Mouse (Mus musculus) limb, embryonic 12.5 days (tissue): ENCODE measurements around the gene Myo1a. TPM values are rescaled to one million over a fixed set of nuclear protein-coding genes. Genes with fewer than 3 reads are reported as not detected.
"Not testable (repeated sequence)": the region's sequence is repeated elsewhere in the genome, so short reads cannot be mapped to it uniquely, and the experiment has no call there.

Experiments
- ATAC-seq: fragments of 200-750 bp; cut with Nextera tagmentation; 2 replicates; pipeline ENCODE4 v1.8.0; 2017; ENCODE audit warnings: low read depth, moderate TSS enrichment; ENCODE audit not compliant: insufficient number of reproducible peaks, insufficient read depth, low FRiP score, low TSS enrichment
- H3K27ac ChIP-seq: fragments of 300-500 bp; sonication (generic); 2 replicates; pipeline ENCODE4 v1.5.1; 2016; ENCODE audit warnings: mild to moderate bottlenecking, moderate library complexity
- H3K27me3 ChIP-seq: fragments of 300-500 bp; sonication (generic); 2 replicates; pipeline ENCODE4 v1.6.1; 2016; ENCODE audit warnings: mild to moderate bottlenecking, moderate library complexity
- H3K36me3 ChIP-seq: fragments of 300-500 bp; sonication (generic); 2 replicates; pipeline ENCODE4 v1.6.1; 2016; ENCODE audit warnings: mild to moderate bottlenecking, moderate library complexity
- H3K4me1 ChIP-seq: fragments of 300-500 bp; sonication (generic); replicated peaks from 2 replicates; pipeline ENCODE4 v1.6.1; 2016
- H3K4me2 ChIP-seq: fragments of 300-500 bp; sonication (generic); 2 replicates; pipeline ENCODE4 v1.6.1; 2016; ENCODE audit warnings: mild to moderate bottlenecking, moderate library complexity
- H3K4me3 ChIP-seq: fragments of 300-500 bp; sonication (generic); replicated peaks from 2 replicates; pipeline ENCODE4 v1.5.1; 2016; ENCODE audit warnings: mild to moderate bottlenecking
- H3K9ac ChIP-seq: fragments of 300-500 bp; sonication (generic); replicated peaks from 2 replicates; pipeline ENCODE4 v1.6.1; 2016; ENCODE audit warnings: mild to moderate bottlenecking, moderate library complexity
- H3K9me3 ChIP-seq: fragments of 300-500 bp; sonication (generic); 2 replicates; pipeline ENCODE4 v1.6.1; 2016; ENCODE audit warnings: mild to moderate bottlenecking, moderate library complexity
- WGBS: fragments of 180-500 bp; shearing (Covaris S2); methylation state at CpG from one replicate; pipeline ENCODE4 v1.1.7; 2016; 5-methylcytosine and 5-hydroxymethylcytosine counted together
- polyA plus RNA-seq: library from polyadenylated mRNA; unstranded; fragments of >200 nt; fragmentation: Nextera tagmentation; extraction: Ambion mirVana; gene quantifications from 2 replicates; pipeline ENCODE4 v1.2.1, GENCODE M21; 2016

Gene Myo1a
- polyA plus RNA-seq, 1 experiment from 2014 or later = 0.59 TPM

DNA sequence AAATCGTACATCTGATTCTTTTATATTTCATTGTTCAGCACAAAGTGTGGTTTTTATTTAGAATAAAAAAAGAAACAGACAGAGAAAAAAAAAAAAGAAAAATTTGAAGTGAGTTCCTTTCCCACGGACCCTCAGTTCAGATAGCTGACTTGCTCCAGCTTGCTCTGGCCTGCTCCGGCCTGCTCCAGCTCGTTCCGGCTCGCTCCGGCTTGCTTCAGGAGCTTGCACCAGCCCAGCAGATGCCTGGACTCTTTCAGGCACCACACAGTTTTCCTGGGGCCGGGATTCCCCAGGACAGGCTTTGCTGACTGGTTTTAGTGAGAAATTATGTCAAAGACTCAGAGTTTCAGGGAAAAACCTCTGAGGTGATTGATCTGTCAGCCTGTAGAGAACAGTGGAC lies 42.3 kb downstream of the Myo1a start:
- Histone ChIP-seq H3K27ac (no peak overlapping the region), H3K4me1 (peaks cover 10% of the 10 kb centered on the region), H3K4me2 (no peak overlapping the region), H3K27me3 (peaks cover 3% of the 10 kb centered on the region; the same call in 1 of the 2 replicates), H3K4me3 (no peak overlapping the region), H3K9me3 (no peaks in the 10 kb centered on the region), H3K9ac (no peak overlapping the region), H3K36me3 (peaks cover 68% of the 10 kb centered on the region)
- 94% methylated on average over 8 of the region's 8 CpGs for WGBS
- ATAC-seq = no peak

DNA sequence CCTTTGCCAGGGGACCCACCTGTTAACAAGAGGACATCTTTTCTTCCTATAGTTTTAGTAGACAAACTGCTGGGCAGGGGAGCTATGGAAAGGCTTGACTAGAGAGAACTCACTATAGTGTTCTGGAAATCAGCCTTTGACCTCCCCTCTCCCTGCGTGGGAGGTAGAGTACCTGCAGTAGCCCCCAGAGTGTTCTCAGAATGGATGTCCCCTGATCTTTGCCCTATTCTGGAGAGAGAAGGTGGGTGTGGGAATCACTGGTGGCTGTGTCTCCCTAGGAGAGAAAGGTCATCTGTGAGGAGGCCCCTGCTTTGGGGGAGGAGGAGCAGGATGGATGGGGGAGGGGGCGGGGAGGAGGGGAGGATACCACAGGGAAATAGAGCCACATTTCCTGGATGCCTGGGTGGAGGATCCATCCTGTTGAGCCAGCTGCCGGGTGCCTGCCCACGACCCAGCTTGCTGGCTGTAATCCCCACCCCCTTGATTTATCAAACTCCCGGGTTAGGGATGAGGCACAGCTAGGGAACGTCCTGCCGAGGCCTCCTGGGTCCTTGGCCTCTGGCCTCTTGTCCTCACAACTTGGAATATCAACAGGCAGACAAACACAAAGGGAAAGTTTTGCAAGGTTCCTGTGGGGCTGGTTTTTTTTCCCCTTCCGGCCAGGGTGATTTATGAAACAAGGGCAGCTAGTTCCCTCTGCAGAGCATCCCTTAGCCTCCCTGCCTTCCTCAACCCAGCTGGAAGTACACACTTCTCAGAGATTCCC lies 44.1 kb downstream of the Myo1a start:
- H3K4me1 ChIP-seq = peaks cover 10% of the 10 kb centered on the region
- peaks cover 50% of the 10 kb centered on the region for H3K36me3 ChIP-seq
- no peak for ATAC-seq
- 13% methylated on average over 8 of the region's 8 CpGs for WGBS
- H3K4me3 ChIP-seq = no peak overlapping the region
- H3K9me3 ChIP-seq = no peaks in the 10 kb centered on the region
- no peak overlapping the region for H3K27ac ChIP-seq
- no peak overlapping the region for H3K9ac ChIP-seq
- peaks cover 3% of the 10 kb centered on the region; the same call in 1 of the 2 replicates for H3K27me3 ChIP-seq
- H3K4me2 ChIP-seq = peak overlapping the region; percentile 46; the same call in 1 of the 2 replicates

DNA sequence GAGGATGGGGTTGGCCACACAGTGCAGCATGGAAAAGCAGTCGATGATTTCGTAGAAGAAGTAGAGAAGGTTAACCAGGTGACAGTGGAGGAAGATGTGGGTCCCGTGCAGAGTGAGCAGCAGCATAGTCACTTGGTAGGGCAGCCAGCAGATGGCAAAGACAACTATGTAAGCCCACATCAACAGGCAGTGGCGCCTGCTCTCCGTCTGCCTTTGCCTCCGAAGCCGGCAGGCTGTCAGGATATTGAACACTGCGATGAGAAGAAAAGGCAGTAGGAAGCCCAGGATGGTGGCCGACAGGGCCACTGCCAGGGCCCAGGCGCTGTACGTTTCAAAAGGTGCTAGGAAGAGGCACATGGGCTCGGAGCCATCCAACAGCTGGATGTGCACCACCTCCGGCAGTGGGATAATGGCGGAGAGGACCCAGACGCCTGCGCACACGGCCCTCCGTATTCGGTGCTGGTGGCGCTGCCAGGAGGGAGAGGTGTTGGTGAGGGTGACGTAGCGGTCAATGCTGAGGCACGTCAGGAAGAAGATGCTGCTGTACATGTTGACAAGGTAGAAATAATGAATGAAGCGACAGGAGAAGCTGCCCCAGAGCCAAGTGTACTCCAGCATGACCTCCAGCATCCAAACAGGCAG lies 45.3 kb downstream of the Myo1a start:
- Histone ChIP-seq H3K4me1 (peaks cover 10% of the 10 kb centered on the region), H3K9me3 (no peaks in the 10 kb centered on the region), H3K36me3 (peaks cover 38% of the 10 kb centered on the region), H3K9ac (no peak overlapping the region), H3K4me3 (0 out of 2 replicates have a peak overlapping the region, but pooled peaks have one; percentile 17), H3K27me3 (peaks cover 3% of the 10 kb centered on the region; the same call in 1 of the 2 replicates), H3K4me2 (peak overlapping the region; percentile 46), H3K27ac (no peak overlapping the region)
- ATAC-seq = no peak
- WGBS = 47% methylated on average over 24 of the region's 24 CpGs

DNA sequence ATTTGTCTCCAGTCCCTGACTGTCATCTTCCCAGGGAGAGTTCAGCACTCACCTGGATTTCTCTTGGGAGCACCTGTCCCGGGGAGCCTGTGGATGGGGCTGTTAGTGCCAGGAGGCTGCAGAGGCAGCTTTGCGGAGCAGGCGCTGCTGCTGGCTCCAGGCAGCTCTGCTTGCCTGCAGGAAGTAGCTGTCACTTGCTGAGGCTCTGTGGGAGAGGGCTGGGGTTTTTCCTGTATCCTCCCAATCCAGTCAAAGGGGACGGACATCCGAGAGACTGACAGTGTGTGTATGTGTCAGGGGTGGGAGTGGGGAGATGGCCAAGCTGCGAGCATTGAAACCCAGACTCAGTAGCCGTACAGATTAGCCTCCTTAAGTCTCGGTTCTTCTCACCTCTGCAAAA lies 46.6 kb downstream of the Myo1a start, which contains the start of gene Gpr182:
Gene Gpr182 (minus strand): TSS at position 185 of the 400 bp plus-strand sequence.
- no peak within 1 kb of the TSS for H3K9ac ChIP-seq
- H3K4me3 ChIP-seq = no peak within 1 kb of the TSS
- H3K4me1 ChIP-seq = peaks cover 10% of the 10 kb centered on the region
- ATAC-seq = no peak
- H3K27ac ChIP-seq = no peak within 1 kb of the TSS
- peak within 1 kb of the TSS; percentile 46; the same call in 1 of the 2 replicates for H3K4me2 ChIP-seq
- H3K36me3 ChIP-seq = peaks cover 25% of the 10 kb centered on the region
- peaks cover 3% of the 10 kb centered on the region; the same call in 1 of the 2 replicates for H3K27me3 ChIP-seq
- no peaks in the 10 kb centered on the region for H3K9me3 ChIP-seq
- 48% methylated on average over 8 of the region's 8 CpGs for WGBS

DNA sequence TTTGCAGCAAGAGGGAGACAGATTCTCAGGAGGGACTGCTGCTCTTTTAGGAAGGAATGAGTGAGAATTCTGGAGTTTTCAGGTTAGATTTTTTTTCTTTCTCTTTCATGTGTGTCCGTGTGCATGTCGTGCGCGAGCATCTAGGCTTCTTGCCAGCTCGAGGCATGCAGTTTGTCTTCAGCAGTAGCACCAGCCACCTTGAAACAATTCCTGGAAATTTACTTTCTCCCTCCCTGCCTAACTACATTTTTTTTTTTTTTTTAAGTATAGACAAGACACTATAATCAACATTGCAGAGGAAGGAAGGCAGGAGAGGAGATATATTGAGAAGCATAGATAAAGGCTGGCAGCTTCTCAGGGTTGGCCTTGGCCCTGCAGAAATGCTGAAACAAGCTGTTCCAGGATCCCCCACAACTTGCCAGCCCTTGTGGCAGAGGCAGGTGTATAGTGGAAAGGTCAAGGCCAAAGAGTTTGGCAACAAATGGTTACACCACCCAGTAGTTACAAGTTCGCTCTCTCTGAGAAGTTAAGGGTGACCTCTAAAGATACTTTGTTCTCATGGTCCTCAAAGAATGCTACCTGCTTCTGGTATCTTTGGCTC lies 49.7 kb downstream of the Myo1a start:
- Histone ChIP-seq H3K9ac (no peak overlapping the region), H3K4me3 (no peak overlapping the region), H3K27me3 (0 out of 2 replicates have a peak, but pooled peaks cover 3% of the 10 kb centered on the region), H3K36me3 (0 out of 2 replicates have a peak, but pooled peaks cover 4% of the 10 kb centered on the region), H3K9me3 (no peaks in the 10 kb centered on the region), H3K4me2 (no peak overlapping the region), H3K4me1 (no peaks in the 10 kb centered on the region; the same call in 1 of the 2 replicates), H3K27ac (no peak overlapping the region)
- 80% methylated on average over 6 of the region's 6 CpGs for WGBS
- no peak for ATAC-seq

DNA sequence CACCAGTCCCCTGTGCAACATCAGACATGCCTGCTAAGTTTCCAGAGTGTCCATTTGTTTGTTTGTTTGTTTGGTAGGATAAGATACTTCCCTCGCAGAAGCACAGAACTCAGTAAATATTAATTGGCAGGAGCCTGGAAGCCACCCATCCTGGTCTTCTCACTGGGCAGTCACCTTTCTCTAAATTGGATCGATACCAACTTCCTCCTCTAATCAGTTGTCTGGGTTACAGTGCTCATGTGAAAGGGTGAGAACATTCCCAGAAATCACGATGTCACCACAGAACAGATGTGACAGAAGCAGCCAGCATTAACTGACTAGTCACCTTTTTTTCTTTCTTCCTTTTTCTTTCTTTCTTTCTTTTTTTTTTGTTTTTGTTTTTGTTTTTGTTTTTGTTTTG lies 50.3 kb downstream of the Myo1a start:
- no peaks in the 10 kb centered on the region; the same call in 1 of the 2 replicates for H3K4me1 ChIP-seq
- H3K9me3 ChIP-seq = no peaks in the 10 kb centered on the region
- no peak overlapping the region for H3K4me2 ChIP-seq
- no peak overlapping the region for H3K27ac ChIP-seq
- H3K36me3 ChIP-seq = 0 out of 2 replicates have a peak, but pooled peaks cover 2% of the 10 kb centered on the region
- H3K27me3 ChIP-seq = 0 out of 2 replicates have a peak, but pooled peaks cover under 1% of the 10 kb centered on the region
- no peak overlapping the region for H3K4me3 ChIP-seq
- WGBS = 74% methylated on average over 3 of the region's 3 CpGs
- no peak overlapping the region for H3K9ac ChIP-seq
- ATAC-seq = no peak

DNA sequence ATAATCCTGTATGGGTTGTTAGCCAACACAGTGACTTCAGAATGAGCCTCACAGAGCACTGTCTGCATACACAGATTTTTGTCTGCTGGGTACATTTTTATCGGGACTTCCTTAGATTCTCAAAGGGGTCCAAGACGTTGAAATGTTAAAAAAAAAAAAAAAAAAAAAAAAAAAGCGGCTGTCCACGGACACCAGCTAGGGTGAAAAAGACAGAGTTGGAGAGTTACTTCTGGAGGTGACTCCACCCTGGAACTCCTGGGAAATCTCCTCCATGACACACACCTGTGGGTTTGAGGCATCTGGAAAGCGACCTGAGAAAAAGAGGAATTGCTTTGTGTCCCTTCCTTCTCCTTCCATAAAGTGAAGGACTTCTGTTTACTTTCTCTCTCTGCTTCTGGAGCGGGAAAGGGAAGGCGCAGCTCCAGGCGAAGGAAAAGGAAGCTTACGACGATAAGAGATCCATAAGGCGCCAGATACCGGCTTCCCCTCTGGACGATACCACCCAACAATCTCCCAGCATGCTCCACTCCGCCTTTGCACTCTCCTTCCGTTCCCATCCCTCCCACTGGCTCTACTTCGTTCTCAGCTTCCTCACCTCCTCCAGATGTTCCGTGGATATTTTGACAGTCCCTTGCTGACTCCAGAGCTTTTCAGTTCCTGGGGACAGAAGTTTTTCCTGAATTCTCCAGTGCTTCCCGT lies 50.9 kb downstream of the Myo1a start:
- ATAC-seq = no peak
- Histone ChIP-seq H3K4me3 (no peak overlapping the region), H3K27me3 (no peaks in the 10 kb centered on the region), H3K4me2 (peak overlapping the region; percentile 33), H3K9me3 (no peaks in the 10 kb centered on the region), H3K27ac (no peak overlapping the region), H3K9ac (no peak overlapping the region), H3K36me3 (no peaks in the 10 kb centered on the region), H3K4me1 (no peaks in the 10 kb centered on the region; the same call in 1 of the 2 replicates)
- 42% methylated on average over 17 of the region's 18 CpGs for WGBS

DNA sequence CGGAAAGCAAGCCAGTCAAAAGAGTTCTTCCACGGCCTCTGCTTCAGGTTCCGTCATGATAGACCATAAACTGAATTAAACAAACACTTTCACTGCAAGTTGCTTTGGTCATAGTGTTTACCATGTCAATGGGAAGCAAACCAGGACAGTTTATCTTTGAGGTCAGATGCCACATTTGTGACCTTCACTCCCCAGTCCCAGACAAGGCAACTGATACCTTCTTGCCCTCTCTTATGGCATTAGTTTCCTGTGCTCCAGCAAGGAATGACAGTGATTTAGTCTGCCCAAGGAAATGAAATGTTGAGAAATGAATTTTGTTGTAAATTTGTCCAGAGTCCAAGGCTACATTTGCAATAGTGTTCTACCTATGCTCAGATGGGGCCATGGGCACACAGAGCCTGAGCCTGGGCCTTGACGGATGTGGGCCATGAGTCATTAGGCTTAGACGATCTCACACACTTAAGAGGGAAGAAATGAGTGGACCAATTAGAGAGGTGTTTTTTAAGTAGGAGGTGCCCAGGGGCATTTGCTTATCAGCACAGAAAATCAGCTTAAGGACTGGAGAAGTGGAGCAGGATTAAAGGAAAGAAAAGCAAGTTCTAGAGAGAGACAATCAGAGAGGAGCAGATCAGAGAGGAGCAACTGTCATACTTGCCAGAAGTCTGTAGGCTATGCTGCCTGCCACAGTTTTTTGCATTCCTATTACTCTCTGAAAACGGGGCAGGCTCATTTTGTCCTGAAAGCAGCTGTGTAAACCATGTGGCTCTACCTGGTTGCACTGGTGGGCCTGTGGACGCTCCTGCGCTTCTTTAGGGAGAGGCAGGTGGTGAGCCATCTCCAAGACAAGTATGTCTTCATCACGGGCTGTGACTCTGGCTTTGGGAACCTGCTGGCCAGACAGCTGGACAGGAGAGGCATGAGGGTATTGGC lies 54.5 kb downstream of the Myo1a start, which contains the start of the genes Rdh1 and Rdh16f1:
Gene Rdh1 (plus strand): TSS at position 541 of the 930 bp plus-strand sequence.
Gene Rdh16f1 (plus strand): TSS at position 607 of the 930 bp plus-strand sequence.
- no peaks in the 10 kb centered on the region for H3K9me3 ChIP-seq
- 65% methylated on average over 9 of the region's 9 CpGs for whole genome bisulfite sequencing
- no peak within 1 kb of the TSS for H3K9ac ChIP-seq
- no peaks in the 10 kb centered on the region for H3K4me1 ChIP-seq
- ATAC-seq = no peak
- H3K4me3 ChIP-seq = no peak within 1 kb of the TSS
- no peak within 1 kb of the TSS for H3K27ac ChIP-seq
- H3K4me2 ChIP-seq = no peak within 1 kb of the TSS
- no peaks in the 10 kb centered on the region for H3K27me3 ChIP-seq
- no peaks in the 10 kb centered on the region for H3K36me3 ChIP-seq

DNA sequence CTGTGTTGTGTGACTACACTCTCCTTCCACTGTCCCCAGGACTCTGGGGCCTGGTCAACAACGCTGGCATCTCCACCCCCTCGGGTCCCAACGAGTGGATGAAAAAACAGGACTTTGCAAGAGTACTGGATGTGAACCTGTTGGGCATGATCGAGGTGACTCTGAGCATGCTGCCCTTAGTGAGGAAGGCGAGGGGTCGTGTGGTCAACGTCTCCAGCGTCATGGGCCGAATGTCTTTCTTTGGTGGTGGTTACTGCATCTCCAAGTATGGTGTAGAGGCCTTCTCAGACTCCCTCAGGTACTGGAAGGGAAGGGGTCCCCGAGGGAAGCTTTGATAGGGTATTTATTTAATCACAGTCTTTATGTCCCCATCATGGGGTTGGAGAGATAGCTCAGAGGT lies 58.0 kb downstream of the Myo1a start:
- H3K27ac ChIP-seq, H3K4me3 ChIP-seq, H3K4me1 ChIP-seq, H3K36me3 ChIP-seq, ATAC-seq, H3K9ac ChIP-seq, H3K27me3 ChIP-seq, H3K4me2 ChIP-seq, H3K9me3 ChIP-seq: not testable (repeated sequence)
- 90% methylated on average over 10 of the region's 10 CpGs for WGBS
